Mouse (Mus musculus) kidney, adult 2 months (tissue): ENCODE results near the gene Mms19.

Experiments used
- CTCF ChIP-seq: fragments of 200-500 bp; conservative IDR thresholded peaks from 2 replicates; pipeline ENCODE4 v1.5.1; 2011; ENCODE audit warnings: low read depth, mild to moderate bottlenecking, control low read depth, low read length, moderate library complexity, mixed read lengths; ENCODE audit not compliant: insufficient read depth, insufficient read length
- POLR2A ChIP-seq: fragments of 200-500 bp; IDR thresholded peaks from one replicate; pipeline ENCODE4 v1.6.1; 2011; ENCODE audit warnings: low read depth, low read length, control low read depth

GRCm38 (mm10) chr19:42005616-42006015, 24.7 kb upstream of the Mms19 start:
- TF ChIP-seq CTCF = no peak
- no peak for TF ChIP-seq POLR2A
